Comparison of ENCODE assay signal across 8 mouse cellular contexts in the genomic region with DNA sequence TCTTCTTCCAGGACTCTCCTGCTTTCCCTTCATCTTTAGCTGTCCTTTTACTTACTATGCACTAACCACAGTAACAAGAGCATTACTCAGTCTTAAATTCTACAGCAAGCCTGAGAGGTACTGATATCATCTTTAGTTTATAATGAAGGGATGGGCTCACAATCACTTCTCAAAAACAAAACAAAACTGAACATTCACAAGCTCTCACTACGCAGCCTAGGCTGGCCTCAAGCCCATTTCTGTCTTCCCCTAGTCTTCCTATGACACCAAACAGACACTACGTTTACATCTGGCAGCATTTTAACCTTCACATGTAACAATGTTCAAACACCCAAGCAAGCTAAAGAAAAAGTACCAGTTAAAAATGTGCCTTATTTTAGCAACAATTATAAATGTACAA. TPM values are rescaled to one million over a fixed set of nuclear protein-coding genes. Genes with fewer than 3 reads are reported as not detected.
DNase-seq lines count a peak whose midpoint lies in the region; ATAC-seq and TF ChIP-seq lines count a peak whose summit lies in the region.

No protein-coding gene starts in this region.

- peak overlapping the region; percentile 99 for H3K9ac ChIP-seq in hindbrain, embryonic 14.5 days

- no peak for ATAC-seq in G1E (ENCODE audit: extremely low read depth, insufficient number of reproducible peaks, low FRiP score, poor library complexity, severe bottlenecking)
- ATAC-seq in hindbrain, embryonic 14.5 days (ENCODE audit: low FRiP score), result no peak

- no peak for TF ChIP-seq POLR2A in cerebellum, adult 2 months (IDR thresholded peaks at IDR 0.05; ENCODE audit: borderline replicate concordance, insufficient read depth, low read length)

- WGBS in cerebellum, adult 2 months, result 2% methylated on average over 2 of the region's 2 CpGs
- WGBS in hindbrain, embryonic 14.5 days, result 58% methylated on average over 2 of the region's 2 CpGs

- TF ChIP-seq CTCF in cerebellum, adult 2 months (IDR thresholded peaks at IDR 0.05; ENCODE audit: borderline replicate concordance, insufficient read depth, low read depth, low read length), result no peak
- no peak for TF ChIP-seq CTCF in G1E (IDR thresholded peaks at IDR 0.05; ENCODE audit: low read depth, low read length)

- peak overlapping the region; percentile 24 for H3K4me3 ChIP-seq in cerebellum, adult 2 months (replicated peaks; ENCODE audit: insufficient read depth, low read depth, low read length)
- H3K4me3 ChIP-seq in G1E (ENCODE audit: low read depth, low read length), result peak overlapping the region; percentile 94; the same call in 1 of the 2 replicates
- H3K4me3 ChIP-seq in hindbrain, embryonic 14.5 days (replicated peaks; ENCODE audit: low read length), result peak overlapping the region; percentile 61

- H3K27ac ChIP-seq in cerebellum, adult 2 months (ENCODE audit: insufficient read depth, low read length), result no peak overlapping the region
- no peak overlapping the region for H3K27ac ChIP-seq in hindbrain, embryonic 14.5 days

- H3K4me1 ChIP-seq in cerebellum, adult 2 months (ENCODE audit: control insufficient read depth, insufficient read depth, low read length), result peaks cover 3% of the 10 kb centered on the region; the same call in 1 of the 2 replicates
- peaks cover 53% of the 10 kb centered on the region for H3K4me1 ChIP-seq in G1E (ENCODE audit: insufficient read depth, low read depth, low read length)
- peaks cover 26% of the 10 kb centered on the region for H3K4me1 ChIP-seq in hindbrain, embryonic 14.5 days (replicated peaks; ENCODE audit: control insufficient read depth, insufficient read depth, low read length)

- no peak for DNase-seq in cerebellum, adult 2 months
- no peak for DNase-seq in cerebellum, adult 11-12 months
- DNase-seq in G1E (ENCODE audit: low spot score), result no peak
- DNase-seq in hindbrain, embryonic 14.5 days (ENCODE audit: low spot score), result no peak
- peak; percentile 43 for DNase-seq in lung, postnatal 36 days
- DNase-seq in thymus, postnatal 4 days, result no peak
- DNase-seq in layer of hippocampus, adult 8-10 months (ENCODE audit: low spot score in 2 of 2), result no peak
- no peak for DNase-seq in urinary bladder, postnatal 10 days (ENCODE audit: low spot score)

- peaks cover 15% of the 10 kb centered on the region for H3K36me3 ChIP-seq in G1E (replicated peaks)
- H3K36me3 ChIP-seq in hindbrain, embryonic 14.5 days (replicated peaks; ENCODE audit: control insufficient read depth, insufficient read depth), result no peaks in the 10 kb centered on the region

- H3K27me3 ChIP-seq in cerebellum, adult 2 months (ENCODE audit: control insufficient read depth, insufficient read depth, low read length), result no peaks in the 10 kb centered on the region
- H3K27me3 ChIP-seq in G1E (ENCODE audit: insufficient read depth, low read length), result no peaks in the 10 kb centered on the region
- H3K27me3 ChIP-seq in hindbrain, embryonic 14.5 days (ENCODE audit: control insufficient read depth, insufficient read depth, low read length), result no peaks in the 10 kb centered on the region

- no peaks in the 10 kb centered on the region for H3K9me3 ChIP-seq in G1E (replicated peaks)
- H3K9me3 ChIP-seq in hindbrain, embryonic 14.5 days (ENCODE audit: control insufficient read depth, low read length), result no peaks in the 10 kb centered on the region

- peak overlapping the region; percentile 91 for H3K4me2 ChIP-seq in hindbrain, embryonic 14.5 days (replicated peaks)

RNA-seq across cellular contexts. Expression of a gene that starts 1.9 kb away (rescaled TPM):
- 49.5 and 52.3 TPM in 2 replicates for polyA plus RNA-seq in cerebellum, adult 2 months (2012; rRNA removed)
- 586 and 595 TPM in 2 replicates for total RNA-seq in G1E (2014; fragmentation: Nextera tagmentation)
- 124 and 152 TPM in 2 replicates for total RNA-seq in G1E (2017)
- polyA plus RNA-seq in G1E (2012), result 84.7 and 98.0 TPM in 2 replicates
- 144 and 148 TPM in 2 replicates for polyA plus RNA-seq in hindbrain, embryonic 14.5 days (2014; fragmentation: Nextera tagmentation; extraction: Ambion mirVana)
- total RNA-seq in layer of hippocampus, adult 8-10 months (2022), result 100 to 1,000 TPM; 173 to 205 (median 183) TPM

Comparison
In these comparisons a context has a peak if more than half of its experiments do, and no peak if none do; other contexts are left out.
1. H3K4me3 ChIP-seq: peak in every context shown above with its lines; median percentile 94 in G1E; 61 in hindbrain, embryonic 14.5 days; 24 in cerebellum, adult 2 months.